Mouse (Mus musculus) midbrain, embryonic 12.5 days (tissue): Measurements from ENCODE around the gene Trp53rka. TPM values are rescaled to one million over a fixed set of nuclear protein-coding genes. Genes with fewer than 3 reads are reported as not detected.

ENCODE experiments used
- ATAC-seq: fragments of 200-750 bp; cut with Nextera tagmentation; 2 replicates; pipeline ENCODE4 v1.8.0; 2017; ENCODE audit warnings: low read depth, moderate TSS enrichment, moderate library complexity; ENCODE audit not compliant: low FRiP score
- H3K27ac ChIP-seq: fragments of 300-500 bp; sonication (generic); replicated peaks from 2 replicates; pipeline ENCODE4 v1.5.1; 2016; ENCODE audit warnings: mild to moderate bottlenecking
- H3K27me3 ChIP-seq: fragments of 300-500 bp; sonication (generic); 2 replicates; pipeline ENCODE4 v1.6.1; 2016; ENCODE audit warnings: mild to moderate bottlenecking
- H3K36me3 ChIP-seq: fragments of 300-500 bp; sonication (generic); 2 replicates; pipeline ENCODE4 v1.6.1; 2016
- H3K4me1 ChIP-seq: fragments of 300-500 bp; sonication (generic); 2 replicates; pipeline ENCODE4 v1.6.1; 2016
- H3K4me2 ChIP-seq: fragments of 300-500 bp; sonication (generic); replicated peaks from 2 replicates; pipeline ENCODE4 v1.6.1; 2016; ENCODE audit warnings: mild to moderate bottlenecking, moderate library complexity
- H3K4me3 ChIP-seq: fragments of 300-500 bp; sonication (generic); 2 replicates; pipeline ENCODE4 v1.5.1; 2016; ENCODE audit warnings: mild to moderate bottlenecking
- H3K9ac ChIP-seq: fragments of 300-500 bp; sonication (generic); replicated peaks from 2 replicates; pipeline ENCODE4 v1.6.1; 2016; ENCODE audit warnings: mild to moderate bottlenecking, moderate library complexity
- H3K9me3 ChIP-seq: fragments of 300-500 bp; sonication (generic); 2 replicates; pipeline ENCODE4 v1.6.1; 2016; ENCODE audit warnings: mild to moderate bottlenecking
- WGBS: fragments of 180-500 bp; shearing (Covaris S2); methylation state at CpG from one replicate; pipeline ENCODE4 v1.1.7; 2016; 5-methylcytosine and 5-hydroxymethylcytosine counted together
- polyA plus RNA-seq: library from polyadenylated mRNA; unstranded; fragments of >200 nt; fragmentation: Nextera tagmentation; extraction: Ambion mirVana; gene quantifications from 2 replicates; pipeline ENCODE4 v1.2.1, GENCODE M21; 2016

Gene Trp53rka
- polyA plus RNA-seq, 1 experiment from 2014 or later = 50.6 TPM

- 63% methylated on average over 8 of the region's 8 CpGs for WGBS
- Histone ChIP-seq H3K4me2 (no peak overlapping the region), H3K27ac (no peak overlapping the region), H3K4me1 (peaks cover 9% of the 10 kb centered on the region), H3K4me3 (no peak overlapping the region), H3K36me3 (no peaks in the 10 kb centered on the region), H3K9me3 (no peaks in the 10 kb centered on the region), H3K9ac (no peak overlapping the region), H3K27me3 (no peaks in the 10 kb centered on the region)
- ATAC-seq = no peak
Observed at GRCm38 (mm10) chr2:165482003-165482402, 11.1 kb downstream of the Trp53rka start.

GRCm38 (mm10) chr2:165475850-165476249 lies 17.3 kb downstream of the Trp53rka start:
- H3K27me3 ChIP-seq = peaks cover 32% of the 10 kb centered on the region
- no peak for ATAC-seq
- no peak overlapping the region for H3K4me2 ChIP-seq
- no peak overlapping the region for H3K9ac ChIP-seq
- H3K36me3 ChIP-seq = no peaks in the 10 kb centered on the region
- H3K4me1 ChIP-seq = peaks cover 7% of the 10 kb centered on the region
- H3K4me3 ChIP-seq = no peak overlapping the region
- no peak overlapping the region for H3K27ac ChIP-seq
- WGBS = 46% methylated on average over 5 of the region's 5 CpGs
- no peaks in the 10 kb centered on the region for H3K9me3 ChIP-seq

GRCm38 (mm10) chr2:165475412-165475811 lies 17.7 kb downstream of the Trp53rka start:
- ATAC-seq = no peak
- WGBS = 75% methylated on average over 7 of the region's 7 CpGs

GRCm38 (mm10) chr2:165473003-165473402 lies 20.1 kb downstream of the Trp53rka start, which contains the start of gene Slc13a3:
Gene Slc13a3, minus strand, starts transcription at chr2:165473230.
- H3K27ac ChIP-seq = no peak within 1 kb of the TSS
- H3K9me3 ChIP-seq = no peaks in the 10 kb centered on the region
- H3K4me1 ChIP-seq = peaks cover 12% of the 10 kb centered on the region
- H3K36me3 ChIP-seq = no peaks in the 10 kb centered on the region
- H3K4me2 ChIP-seq = peak within 1 kb of the TSS; percentile 52
- WGBS = 1% methylated on average over 29 of the region's 35 CpGs
- no peak for ATAC-seq
- H3K27me3 ChIP-seq = peaks cover 32% of the 10 kb centered on the region
- peak within 1 kb of the TSS; percentile 25; the same call in 1 of the 2 replicates for H3K9ac ChIP-seq
- peak within 1 kb of the TSS; percentile 27 for H3K4me3 ChIP-seq

More at GRCm38 (mm10) chr2:165475412-165475811, 17.7 kb downstream of the Trp53rka start:
- Histone ChIP-seq H3K4me1 (peaks cover 7% of the 10 kb centered on the region), H3K9me3 (no peaks in the 10 kb centered on the region), H3K27ac (no peak overlapping the region), H3K9ac (no peak overlapping the region), H3K27me3 (peaks cover 32% of the 10 kb centered on the region), H3K4me3 (no peak overlapping the region), H3K4me2 (no peak overlapping the region), H3K36me3 (no peaks in the 10 kb centered on the region)

GRCm38 (mm10) chr2:165471943-165472342 lies 21.2 kb downstream of the Trp53rka start:
- 73% methylated on average over 11 of the region's 11 CpGs for WGBS
- H3K27ac ChIP-seq = no peak overlapping the region

GRCm38 (mm10) chr2:165470167-165470566 lies 23.0 kb downstream of the Trp53rka start:
- H3K9ac ChIP-seq = no peak overlapping the region
- peaks cover 32% of the 10 kb centered on the region for H3K27me3 ChIP-seq
- no peaks in the 10 kb centered on the region for H3K9me3 ChIP-seq
- no peaks in the 10 kb centered on the region for H3K36me3 ChIP-seq
- H3K4me2 ChIP-seq = no peak overlapping the region
- H3K4me3 ChIP-seq = no peak overlapping the region
- peaks cover 16% of the 10 kb centered on the region for H3K4me1 ChIP-seq
- WGBS = 44% methylated on average over 5 of the region's 5 CpGs
- no peak overlapping the region for H3K27ac ChIP-seq
- ATAC-seq = no peak

More at GRCm38 (mm10) chr2:165471943-165472342, 21.2 kb downstream of the Trp53rka start:
- Histone ChIP-seq H3K9me3 (no peaks in the 10 kb centered on the region), H3K9ac (no peak overlapping the region), H3K27me3 (peaks cover 32% of the 10 kb centered on the region), H3K4me1 (peaks cover 16% of the 10 kb centered on the region), H3K4me2 (no peak overlapping the region), H3K36me3 (no peaks in the 10 kb centered on the region), H3K4me3 (no peak overlapping the region)
- ATAC-seq = no peak

- Histone ChIP-seq H3K4me2 (no peak overlapping the region), H3K27me3 (peaks cover 17% of the 10 kb centered on the region), H3K4me1 (peaks cover 12% of the 10 kb centered on the region), H3K9ac (no peak overlapping the region), H3K9me3 (no peaks in the 10 kb centered on the region), H3K36me3 (no peaks in the 10 kb centered on the region), H3K27ac (0 out of 2 replicates have a peak overlapping the region, but pooled peaks have one; percentile 22), H3K4me3 (no peak overlapping the region)
- 49% methylated on average over 15 of the region's 15 CpGs for WGBS
- ATAC-seq = no peak
Observed at GRCm38 (mm10) chr2:165467824-165468452, 25.2 kb downstream of the Trp53rka start.

- Histone ChIP-seq H3K36me3 (no peaks in the 10 kb centered on the region), H3K9ac (no peak overlapping the region), H3K4me2 (no peak overlapping the region), H3K27ac (no peak overlapping the region), H3K4me3 (no peak overlapping the region), H3K4me1 (peaks cover 6% of the 10 kb centered on the region), H3K9me3 (no peaks in the 10 kb centered on the region), H3K27me3 (no peaks in the 10 kb centered on the region)
- no peak for ATAC-seq
- WGBS = 34% methylated on average over 7 of the region's 7 CpGs
Observed at GRCm38 (mm10) chr2:165459663-165460062, 33.5 kb downstream of the Trp53rka start.

GRCm38 (mm10) chr2:165458189-165458588 lies 34.9 kb downstream of the Trp53rka start:
- Histone ChIP-seq H3K9ac (no peak overlapping the region), H3K36me3 (no peaks in the 10 kb centered on the region), H3K4me1 (peaks cover 6% of the 10 kb centered on the region), H3K9me3 (no peaks in the 10 kb centered on the region), H3K27ac (no peak overlapping the region), H3K27me3 (no peaks in the 10 kb centered on the region), H3K4me3 (no peak overlapping the region), H3K4me2 (no peak overlapping the region)
- ATAC-seq = no peak
- WGBS = 33% methylated on average over 5 of the region's 5 CpGs

- H3K27ac ChIP-seq = no peak overlapping the region
- H3K9me3 ChIP-seq = no peaks in the 10 kb centered on the region
- no peak for ATAC-seq
- no peak overlapping the region for H3K9ac ChIP-seq
- H3K27me3 ChIP-seq = no peaks in the 10 kb centered on the region
- WGBS = 53% methylated on average over 2 of the region's 2 CpGs
- no peaks in the 10 kb centered on the region for H3K36me3 ChIP-seq
- peaks cover 6% of the 10 kb centered on the region for H3K4me1 ChIP-seq
- H3K4me3 ChIP-seq = no peak overlapping the region
- H3K4me2 ChIP-seq = no peak overlapping the region
Observed at GRCm38 (mm10) chr2:165456710-165457109, 36.4 kb downstream of the Trp53rka start.

GRCm38 (mm10) chr2:165452730-165453693 lies 40.1 kb downstream of the Trp53rka start:
- no peak overlapping the region for H3K27ac ChIP-seq
- WGBS = 83% methylated on average over 12 of the region's 12 CpGs

GRCm38 (mm10) chr2:165448475-165448874 lies 44.6 kb downstream of the Trp53rka start:
- WGBS = 85% methylated on average over 9 of the region's 9 CpGs

More at GRCm38 (mm10) chr2:165452730-165453693, 40.1 kb downstream of the Trp53rka start:
- Histone ChIP-seq H3K4me3 (no peak overlapping the region), H3K4me2 (no peak overlapping the region), H3K36me3 (no peaks in the 10 kb centered on the region), H3K4me1 (no peaks in the 10 kb centered on the region), H3K9me3 (no peaks in the 10 kb centered on the region), H3K27me3 (no peaks in the 10 kb centered on the region), H3K9ac (no peak overlapping the region)
- ATAC-seq = no peak

More at GRCm38 (mm10) chr2:165448475-165448874, 44.6 kb downstream of the Trp53rka start:
- Histone ChIP-seq H3K27me3 (no peaks in the 10 kb centered on the region), H3K36me3 (no peaks in the 10 kb centered on the region), H3K4me1 (no peaks in the 10 kb centered on the region), H3K4me2 (no peak overlapping the region), H3K9ac (no peak overlapping the region), H3K27ac (no peak overlapping the region), H3K4me3 (no peak overlapping the region), H3K9me3 (no peaks in the 10 kb centered on the region)
- no peak for ATAC-seq
